Mouse (Mus musculus): Measurements from ENCODE around the gene Cyp17a1.

The Cyp17a1 gene

DNA sequence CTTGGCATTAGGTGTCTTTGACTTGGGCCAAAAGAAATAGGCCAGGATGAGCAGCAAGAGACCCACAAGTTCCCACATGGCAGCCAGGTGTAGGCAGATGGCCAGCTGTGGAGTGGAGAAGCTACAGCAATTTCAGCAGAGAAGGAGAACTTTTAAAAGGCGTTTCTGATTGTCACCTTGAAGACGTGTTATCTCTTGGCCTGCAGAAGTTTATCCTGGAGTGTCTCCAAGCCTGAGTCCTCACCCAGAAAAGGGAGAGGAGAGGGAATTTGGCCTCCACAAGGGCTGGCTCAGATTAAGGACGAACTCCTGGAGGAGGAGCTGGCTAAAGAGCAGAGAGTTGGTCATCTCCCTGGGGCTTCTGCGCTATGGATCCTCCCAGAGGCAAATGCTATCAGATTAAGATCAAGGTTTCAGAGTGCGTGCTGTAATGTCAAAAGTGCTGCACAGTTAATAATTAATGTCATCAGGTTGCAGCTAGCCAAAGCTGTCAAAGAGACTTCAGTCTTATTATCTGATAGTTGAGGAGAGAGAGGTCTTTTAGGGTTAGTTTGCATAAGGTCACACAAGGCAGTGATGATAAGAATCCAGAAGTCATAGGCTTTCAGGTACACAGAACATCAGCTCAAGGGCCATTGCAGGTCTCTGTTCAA, at the start of gene Cyp17a1:
Gene Cyp17a1, minus strand, starts transcription at position 407 of the 653 bp plus-strand sequence.
- no peak for DNase-seq (ENCODE audit: low spot score)

DNA sequence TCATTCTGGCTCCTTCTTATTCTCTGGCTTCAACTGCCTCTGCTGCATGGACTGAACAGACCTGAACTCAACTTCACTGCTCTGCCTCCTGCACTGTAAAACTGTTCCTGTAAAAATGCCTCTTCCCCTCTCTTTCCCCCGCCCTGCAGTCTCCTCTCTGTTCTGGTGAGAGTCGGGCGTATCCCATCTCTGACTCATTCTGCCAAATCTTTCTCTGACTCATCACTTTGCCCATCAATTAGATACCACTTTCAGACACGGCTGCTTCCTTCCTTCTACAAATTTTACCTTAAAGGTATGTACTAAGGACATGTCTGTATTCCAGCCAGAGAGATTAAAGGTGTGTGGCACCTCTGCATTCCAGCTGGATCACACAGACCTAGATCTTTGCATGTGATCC, 45.2 kb upstream of the Cyp17a1 start:
- DNase-seq (ENCODE audit: low spot score): no peak

GRCm38 (mm10) chr19:46715016-46715415, 42.0 kb upstream of the Cyp17a1 start:
- no peak for DNase-seq (ENCODE audit: low spot score)

DNA sequence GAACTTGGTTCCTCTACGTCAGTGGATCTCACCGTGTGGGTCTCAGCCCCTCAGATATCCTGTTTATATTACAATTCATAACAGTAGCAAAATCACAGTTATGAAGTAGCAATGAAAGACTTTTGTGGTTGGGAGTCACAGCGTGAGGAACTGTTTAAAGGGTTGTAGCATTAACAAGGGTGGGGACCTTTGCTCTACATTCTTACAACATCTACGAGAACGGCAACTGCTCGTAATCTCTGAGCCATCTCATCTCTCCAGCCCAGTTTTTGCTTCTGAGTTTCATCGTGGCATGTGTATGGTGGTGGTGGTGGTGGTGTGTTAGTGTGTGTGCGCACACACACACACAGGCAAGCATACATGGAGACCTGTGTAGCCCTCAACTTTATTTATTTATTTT, 41.3 kb upstream of the Cyp17a1 start:
- no peak for DNase-seq (ENCODE audit: low spot score)

DNA sequence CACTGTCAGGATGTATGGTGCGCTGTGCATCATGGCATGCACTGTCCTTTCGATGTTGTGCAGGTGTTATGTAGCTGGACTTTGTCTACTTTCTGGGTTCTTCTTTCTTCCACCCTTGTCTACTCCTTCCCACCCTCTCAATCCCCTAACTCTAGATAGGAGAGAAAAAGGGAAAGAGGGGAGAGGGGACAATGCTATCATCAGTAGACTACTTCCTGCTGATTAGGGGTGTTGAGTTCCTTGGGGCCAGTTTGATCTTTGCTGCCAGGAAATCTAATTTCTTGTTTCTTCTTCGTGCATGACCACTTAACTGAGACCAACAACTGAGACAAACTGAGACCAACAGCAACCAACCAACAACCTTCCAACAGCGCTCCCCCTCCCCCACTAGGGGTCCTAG, 37.6 kb upstream of the Cyp17a1 start:
- no peak for DNase-seq (ENCODE audit: low spot score)

DNA sequence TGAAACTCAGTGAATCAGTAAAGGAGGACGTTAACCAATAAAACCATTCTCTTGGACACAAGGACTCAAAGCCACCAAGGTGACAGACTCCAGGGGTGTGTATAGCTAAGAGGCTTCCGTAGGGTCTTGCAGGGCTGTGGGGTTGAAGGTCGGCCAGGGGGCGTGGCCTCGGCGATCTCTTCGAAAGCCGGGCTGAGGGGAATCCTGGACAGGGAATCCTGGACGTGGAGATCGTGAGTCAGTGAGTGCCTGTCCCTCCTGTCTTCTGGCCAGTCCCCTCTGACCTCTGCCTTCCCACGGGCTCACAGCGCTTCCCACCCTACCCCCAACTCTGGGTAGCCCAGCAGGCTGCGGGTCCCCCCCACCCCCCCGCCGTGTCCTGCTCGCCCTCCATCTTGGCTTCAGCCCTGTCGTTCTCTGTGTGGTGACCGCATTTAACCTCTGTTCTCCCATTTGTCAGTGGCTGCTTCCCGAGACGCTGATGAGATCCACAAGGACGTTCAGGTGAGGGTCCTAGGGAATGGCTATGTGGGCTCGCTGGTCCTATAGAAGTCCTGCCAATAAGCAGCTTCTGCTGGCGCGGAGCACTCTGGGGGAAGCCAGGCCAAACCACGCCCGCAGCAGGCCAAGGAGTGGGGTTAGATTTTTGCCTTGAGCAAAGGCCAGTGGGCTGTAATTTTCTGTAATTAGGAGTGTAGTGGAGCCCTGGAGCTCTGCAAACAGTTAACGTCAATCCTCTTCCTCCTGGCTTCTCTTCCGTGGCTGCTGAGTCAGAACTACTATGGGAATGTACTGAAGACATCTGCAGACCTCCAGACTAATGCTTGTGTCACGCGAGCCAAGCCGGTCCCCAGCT, 34.6 kb upstream of the Cyp17a1 start, which contains the start of gene As3mt:
Gene As3mt, plus strand, starts transcription at position 163 of the 856 bp plus-strand sequence.
- DNase-seq (ENCODE audit: low spot score): peak; percentile 47

DNA sequence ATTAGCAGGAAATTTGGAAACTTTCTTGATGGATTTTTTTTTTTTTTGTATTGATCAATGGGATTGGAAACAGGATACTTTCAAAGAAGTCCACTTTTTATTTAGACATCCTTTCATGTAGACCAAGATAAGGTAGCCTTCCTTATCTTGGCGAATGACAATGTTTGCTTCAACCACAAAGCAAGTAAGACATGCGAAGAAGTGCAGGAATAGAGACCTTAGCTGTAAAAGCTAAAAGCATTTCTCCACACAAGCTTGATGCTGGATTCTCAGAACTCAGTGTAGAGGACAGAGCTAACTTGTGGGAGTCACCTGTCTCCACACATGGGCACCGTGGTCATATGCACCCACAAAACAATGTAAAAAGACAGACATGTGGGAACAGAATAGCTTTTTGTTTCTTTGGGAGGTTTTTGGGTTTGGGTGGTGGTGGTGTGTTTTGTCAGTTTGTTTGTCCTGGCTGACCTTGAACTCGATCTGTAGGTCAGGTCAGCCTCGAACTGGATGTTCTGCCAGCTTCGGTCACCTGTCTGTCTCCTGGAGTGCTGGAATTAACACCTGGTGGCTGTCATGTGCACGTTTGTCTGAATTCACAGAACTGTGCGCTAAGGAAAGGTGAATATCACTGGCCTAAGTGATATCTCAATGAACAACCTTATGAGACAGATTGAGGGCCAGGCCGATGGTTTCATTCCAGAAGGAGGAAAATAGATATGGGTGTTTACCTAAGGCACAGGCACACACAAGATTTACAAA, 33.7 kb upstream of the Cyp17a1 start:
- DNase-seq (ENCODE audit: low spot score): no peak

DNA sequence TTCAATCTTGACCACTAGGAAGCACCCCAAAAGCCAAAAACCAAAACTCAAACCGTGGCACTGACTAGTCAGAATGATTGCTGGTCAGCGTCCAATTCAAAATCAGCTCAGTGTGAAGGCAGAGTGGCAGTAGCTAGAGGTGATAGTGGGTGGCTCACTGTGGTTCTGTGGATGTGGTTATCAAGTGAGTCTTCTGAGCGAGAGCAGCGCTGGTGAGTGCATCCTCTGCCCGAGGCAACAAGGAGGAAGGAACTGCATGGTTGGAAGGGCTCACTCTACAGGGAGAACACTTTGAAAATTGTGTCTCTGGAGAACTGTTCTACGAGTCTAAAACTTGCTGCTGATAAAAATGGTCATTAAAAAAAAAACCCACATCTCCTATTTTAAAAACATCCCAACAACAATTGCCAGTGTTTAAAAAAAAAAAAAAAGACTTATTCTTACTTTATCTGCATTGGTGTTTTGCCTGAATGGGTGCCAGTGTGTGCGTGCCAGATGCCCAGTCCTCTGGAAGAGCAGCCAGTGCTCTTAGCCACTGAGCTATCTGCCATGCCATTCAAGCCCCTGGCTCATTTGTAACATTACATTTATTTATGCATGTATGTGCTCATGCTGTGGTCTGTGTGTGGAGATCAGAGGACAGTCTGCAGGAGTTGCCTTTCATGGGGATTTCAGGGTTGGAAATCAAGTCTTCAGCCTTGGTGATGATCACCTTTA, 33.0 kb upstream of the Cyp17a1 start:
- DNase-seq (ENCODE audit: low spot score): no peak

- no peak for DNase-seq (ENCODE audit: low spot score)
Observed at GRCm38 (mm10) chr19:46701156-46701555, 28.2 kb upstream of the Cyp17a1 start.

DNA sequence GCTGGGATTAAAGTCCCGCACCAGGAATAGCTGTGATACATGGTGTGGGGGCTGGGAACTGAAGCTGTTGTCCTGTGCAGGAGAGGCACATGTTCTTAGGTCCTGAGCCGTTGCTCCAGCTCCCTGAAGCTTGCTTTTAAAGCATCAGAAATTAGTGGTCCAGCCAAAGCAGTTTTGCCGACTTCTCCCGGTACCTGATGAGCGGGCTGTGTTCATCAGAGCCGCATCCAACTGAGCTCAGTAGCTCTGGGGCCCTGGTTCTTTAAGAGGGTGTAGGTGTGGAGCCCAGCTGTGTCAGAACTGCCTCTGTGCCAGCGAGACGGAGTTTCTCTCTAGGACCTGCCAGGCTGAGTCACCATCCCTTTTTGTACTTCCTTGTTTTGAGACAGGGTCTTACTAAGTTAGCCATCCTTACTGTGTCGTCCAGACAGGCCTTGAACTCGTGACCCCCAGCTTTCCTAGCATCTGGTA, 26.1 kb upstream of the Cyp17a1 start:
- no peak for DNase-seq (ENCODE audit: low spot score)

GRCm38 (mm10) chr19:46697840-46698517, 25.0 kb upstream of the Cyp17a1 start:
- no peak for DNase-seq (ENCODE audit: low spot score)

GRCm38 (mm10) chr19:46696943-46697342, 24.0 kb upstream of the Cyp17a1 start:
- no peak for DNase-seq (ENCODE audit: low spot score)

- DNase-seq (ENCODE audit: low spot score): no peak
Observed at GRCm38 (mm10) chr19:46696482-46696881, 23.5 kb upstream of the Cyp17a1 start.

- DNase-seq (ENCODE audit: low spot score): no peak
Observed at GRCm38 (mm10) chr19:46693146-46693545, 20.2 kb upstream of the Cyp17a1 start.

DNA sequence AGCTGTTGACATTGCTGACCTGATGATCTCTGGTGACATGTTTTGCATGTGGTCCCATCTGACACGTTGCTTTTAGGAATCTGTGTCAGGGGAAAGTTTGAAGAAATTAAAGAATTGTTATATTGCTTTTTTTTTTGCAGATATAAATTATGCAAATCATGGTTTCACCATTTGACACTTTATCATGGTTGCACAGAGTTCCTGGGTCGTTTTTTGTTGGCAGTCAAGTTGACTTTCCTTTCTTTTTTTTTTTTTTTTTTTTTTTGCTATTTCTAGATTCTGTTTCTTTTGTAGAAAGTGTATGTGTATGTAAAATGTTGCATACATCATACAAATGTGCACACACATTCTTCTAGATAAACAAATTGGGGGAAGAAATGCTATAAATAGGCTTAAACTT, 18.1 kb upstream of the Cyp17a1 start:
- no peak for DNase-seq (ENCODE audit: low spot score)

DNA sequence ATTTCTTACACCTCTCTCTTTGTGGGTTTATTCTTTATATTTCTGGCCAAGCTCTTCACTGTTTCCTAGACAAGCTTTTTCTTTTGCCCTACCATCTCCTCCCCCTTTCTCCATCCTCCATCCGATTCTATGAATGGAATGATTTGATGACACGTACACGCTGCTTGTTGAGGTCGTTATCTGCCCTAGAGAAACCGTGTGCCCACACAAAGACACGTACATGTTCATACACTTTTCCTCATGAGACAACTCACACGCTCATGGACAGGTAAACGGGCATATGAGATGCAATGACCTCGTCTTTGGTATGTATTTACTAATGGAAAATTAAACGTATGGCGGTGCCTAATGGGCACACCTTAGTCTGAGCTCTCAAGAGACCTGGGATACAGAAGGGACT, 17.4 kb upstream of the Cyp17a1 start:
- no peak for DNase-seq (ENCODE audit: low spot score)

DNA sequence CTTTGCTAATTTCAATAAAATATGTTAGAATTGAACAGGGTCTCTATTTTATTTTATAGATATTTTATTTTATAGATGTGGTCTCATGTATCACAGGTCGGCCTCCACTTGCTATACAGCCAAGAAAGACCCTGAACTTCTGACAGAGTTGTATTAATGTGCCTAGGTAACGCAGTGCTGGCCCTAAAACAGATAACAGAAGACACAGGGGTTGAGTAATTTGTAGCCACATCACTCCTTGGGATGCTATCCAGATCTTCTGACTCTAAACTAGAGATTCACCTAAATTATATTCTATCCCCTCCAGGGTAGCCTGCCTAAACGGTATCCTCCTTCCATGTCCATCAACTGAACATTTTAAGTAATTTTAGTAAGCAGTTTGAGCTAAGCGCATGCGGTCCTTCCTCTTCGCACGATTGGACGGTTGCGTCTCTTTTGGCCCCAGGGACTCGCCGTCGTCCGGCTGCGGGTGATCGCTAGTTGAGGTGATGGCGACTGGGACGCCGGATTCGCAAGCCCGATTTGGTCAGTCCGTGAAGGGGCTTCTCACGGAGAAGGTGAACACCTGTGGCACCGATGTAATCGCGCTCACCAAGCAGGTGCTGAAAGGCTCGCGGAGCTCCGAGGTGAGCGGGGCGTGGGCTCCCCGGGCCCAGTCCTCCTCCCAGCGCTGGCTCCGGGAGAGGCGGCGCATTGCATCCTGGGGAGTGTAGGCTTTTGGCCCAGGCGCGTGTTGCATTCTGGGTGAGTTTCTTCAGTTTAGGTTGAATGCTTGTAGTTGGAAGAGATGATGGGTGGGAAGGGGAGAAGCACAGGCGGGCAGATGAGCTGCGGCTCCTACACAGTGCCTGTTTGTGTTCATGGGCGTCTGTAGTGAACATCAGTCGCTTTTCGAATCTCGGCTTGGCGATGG, 16.7 kb upstream of the Cyp17a1 start, which contains the start of gene Borcs7:
Gene Borcs7, plus strand, starts transcription at position 447 of the 913 bp plus-strand sequence.
- peak; percentile 79 for DNase-seq (ENCODE audit: low spot score)

- DNase-seq (ENCODE audit: low spot score): no peak
Observed at GRCm38 (mm10) chr19:46679720-46680383, 6.9 kb upstream of the Cyp17a1 start.

DNA sequence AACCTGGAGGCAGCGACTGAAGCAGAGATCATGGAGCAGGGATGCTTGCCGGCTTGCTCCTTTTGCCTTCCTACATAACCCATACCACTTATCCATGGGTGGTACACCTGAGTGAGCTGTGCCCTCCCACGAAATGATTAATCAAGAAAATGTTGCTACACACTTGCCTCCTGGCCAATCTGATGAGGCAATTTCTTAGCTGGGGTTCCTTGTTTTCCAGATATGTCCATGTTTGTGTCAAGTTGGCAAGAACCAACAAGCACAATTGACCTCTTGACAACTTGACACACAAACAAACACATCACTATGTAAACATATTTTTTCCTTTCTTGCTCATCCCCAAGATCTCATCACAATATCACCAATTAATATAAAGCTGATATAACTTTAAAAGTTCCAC, 2.7 kb upstream of the Cyp17a1 start:
- no peak for DNase-seq (ENCODE audit: low spot score)

DNA sequence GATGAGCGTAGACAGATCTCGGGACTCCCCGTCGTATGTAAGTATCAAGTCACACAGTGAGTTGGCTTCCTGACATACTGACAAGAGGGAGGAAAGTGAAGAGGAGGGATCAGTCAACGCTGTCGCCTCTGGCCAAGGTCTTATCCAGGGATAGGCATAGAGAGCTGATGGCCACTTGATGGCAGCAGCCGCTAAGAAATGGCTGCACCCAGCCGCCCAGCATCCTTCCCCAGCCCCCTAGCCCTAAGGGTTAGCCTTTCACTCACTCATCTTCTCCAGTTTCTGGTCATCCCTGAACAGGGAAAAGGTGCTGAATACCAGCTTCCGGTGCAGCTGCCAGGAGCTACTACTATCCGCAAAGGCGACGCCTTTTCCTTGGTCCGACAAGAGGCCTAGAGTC, 2.3 kb downstream of the Cyp17a1 start:
- peak; percentile 28 for DNase-seq (ENCODE audit: low spot score)
